Mouse (Mus musculus) kidney, embryonic 16.5 days (tissue): ENCODE measurements at regions not wholly inside any gene's neighbourhood (a gene's known extent, or its start where the extent isn't known, plus 50 kb on each side); places are given as distances from the start of the nearest gene placed in this dataset.

Experiments used
- ATAC-seq: fragments of 200-750 bp; cut with Nextera tagmentation; 2 replicates; pipeline ENCODE4 v1.8.0; 2017; ENCODE audit warnings: moderate TSS enrichment; ENCODE audit not compliant: low FRiP score, low TSS enrichment
- H3K27ac ChIP-seq: fragments of 300-500 bp; sonication (generic); 2 replicates; pipeline ENCODE4 v1.5.1; 2014; ENCODE audit warnings: low read length
- H3K27me3 ChIP-seq: fragments of 300-500 bp; sonication (generic); 2 replicates; pipeline ENCODE4 v1.6.1; 2014; ENCODE audit warnings: low read length, control low read depth, mixed read lengths; ENCODE audit not compliant: insufficient read depth
- H3K36me3 ChIP-seq: fragments of 300-500 bp; sonication (generic); 2 replicates; pipeline ENCODE4 v1.6.1; 2014; ENCODE audit warnings: low read length, control low read depth, mixed read lengths; ENCODE audit not compliant: insufficient read depth
- H3K4me1 ChIP-seq: fragments of 300-500 bp; sonication (generic); 2 replicates; pipeline ENCODE4 v1.6.1; 2014; ENCODE audit warnings: low read length, control low read depth, mixed read lengths; ENCODE audit not compliant: insufficient read depth
- H3K4me2 ChIP-seq: fragments of 300-500 bp; sonication (generic); replicated peaks from 2 replicates; pipeline ENCODE4 v1.6.1; 2014; ENCODE audit warnings: low read depth, low read length
- H3K4me3 ChIP-seq: fragments of 300-500 bp; sonication (generic); 2 replicates; pipeline ENCODE4 v1.5.1; 2014; ENCODE audit warnings: mild to moderate bottlenecking, low read length
- H3K9ac ChIP-seq: fragments of 300-500 bp; sonication (generic); replicated peaks from 2 replicates; pipeline ENCODE4 v1.6.1; 2014; ENCODE audit warnings: low read length
- H3K9me3 ChIP-seq: fragments of 300-500 bp; sonication (generic); 2 replicates; pipeline ENCODE4 v1.6.1; 2016; ENCODE audit warnings: low read length, control low read depth
- WGBS: fragments of 180-500 bp; shearing (Covaris S2); extraction: QIAGEN DNeasy Blood & Tissue Kit; methylation state at CpG from one replicate; pipeline ENCODE4 v1.1.7; 2014; 5-methylcytosine and 5-hydroxymethylcytosine counted together

GRCm38 (mm10) chr6:12812467-12812866 is 63.3 kb upstream of the Thsd7a start:
- H3K27me3 ChIP-seq, result no peaks in the 10 kb centered on the region
- H3K4me2 ChIP-seq, result no peak overlapping the region
- H3K4me1 ChIP-seq, result no peaks in the 10 kb centered on the region
- H3K9me3 ChIP-seq, result no peaks in the 10 kb centered on the region
- no peaks in the 10 kb centered on the region for H3K36me3 ChIP-seq
- no peak overlapping the region for H3K4me3 ChIP-seq
- no peak for ATAC-seq
- WGBS, result 90% methylated on average over 1 of the region's 1 CpGs
- H3K27ac ChIP-seq, result no peak overlapping the region
- no peak overlapping the region for H3K9ac ChIP-seq

DNA sequence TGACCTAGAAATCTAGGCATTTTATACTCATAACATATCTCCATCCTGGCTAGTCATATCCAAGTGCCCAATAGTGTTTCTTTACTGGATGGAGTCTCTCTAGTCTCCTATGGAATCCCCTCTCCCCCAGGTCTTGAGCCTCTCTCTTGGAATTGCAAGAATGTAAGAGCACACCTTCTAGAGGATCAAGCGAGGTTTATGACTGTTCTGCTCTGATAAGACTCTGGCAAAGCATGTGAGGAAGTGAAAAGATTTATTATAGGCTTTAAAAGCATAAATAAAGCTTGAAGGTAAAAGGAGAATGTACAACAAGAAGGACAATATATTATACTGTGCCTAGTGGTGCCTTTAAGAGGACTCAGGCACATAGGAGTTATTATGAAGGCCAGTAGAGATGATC is 62.8 kb upstream of the Thsd7a start:
- Histone ChIP-seq H3K27ac (no peak overlapping the region), H3K4me2 (no peak overlapping the region), H3K36me3 (no peaks in the 10 kb centered on the region), H3K4me1 (no peaks in the 10 kb centered on the region), H3K27me3 (no peaks in the 10 kb centered on the region), H3K9me3 (no peaks in the 10 kb centered on the region), H3K9ac (no peak overlapping the region), H3K4me3 (no peak overlapping the region)
- no peak for ATAC-seq
- 48% methylated on average over 1 of the region's 1 CpGs for WGBS

DNA sequence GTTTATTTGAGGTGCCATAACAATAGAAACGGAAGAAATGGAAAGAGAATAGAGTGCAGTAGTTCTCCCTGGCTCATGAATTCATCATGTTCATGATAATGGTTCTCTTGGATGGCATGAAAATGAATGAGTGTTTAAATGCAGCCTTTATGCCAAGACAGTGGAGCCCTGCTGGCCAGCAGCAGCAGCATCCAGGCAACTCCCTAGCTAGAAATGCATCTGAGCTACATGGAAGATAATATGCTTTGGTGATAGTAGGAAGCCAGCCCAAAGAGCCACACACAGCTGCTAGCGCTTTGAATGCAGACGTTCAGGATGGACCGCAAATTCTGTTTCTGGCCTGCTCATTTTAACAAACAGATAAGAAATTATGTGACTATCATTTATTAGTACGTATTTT is 60.4 kb upstream of the Thsd7a start:
- Histone ChIP-seq H3K4me2 (no peak overlapping the region), H3K9ac (no peak overlapping the region), H3K4me3 (no peak overlapping the region), H3K27ac (no peak overlapping the region), H3K9me3 (no peaks in the 10 kb centered on the region), H3K27me3 (no peaks in the 10 kb centered on the region), H3K36me3 (no peaks in the 10 kb centered on the region), H3K4me1 (no peaks in the 10 kb centered on the region)
- no peak for ATAC-seq
- 83% methylated on average over 5 of the region's 5 CpGs for WGBS
